Comparison of ENCODE assay signal across 9 mouse cellular contexts in genomic region chr16:86838457-86839337, GRCm38 (mm10).
A peak's percentile ranks its signal among the peaks of the same experiment; 100 is the strongest.
DNase-seq lines count a peak whose midpoint lies in the region; ATAC-seq and TF ChIP-seq lines count a peak whose summit lies in the region.
"Had no signal": no experiment of that assay in that cellular context is flagged by ENCODE, and none has a peak within 500 bp of the region (broad histone marks: within the 10 kb centered on the region; RNA-seq: fewer than 3 reads in every experiment).

No protein-coding gene starts in this region.

- WGBS in heart, adult 2 months = 15% methylated on average over 6 of the region's 6 CpGs

- peak overlapping the region; percentile 50 for H3K27ac ChIP-seq in heart, adult 2 months
- H3K27ac ChIP-seq: limb, embryonic 12.5 days had no signal

- peaks cover 3% of the 10 kb centered on the region for H3K4me1 ChIP-seq in heart, adult 2 months (ENCODE audit: control insufficient read depth, insufficient read depth, low read length)
- H3K4me1 ChIP-seq: limb, embryonic 12.5 days had no signal

- no peak for TF ChIP-seq POLR2A in heart, adult 2 months (IDR thresholded peaks at IDR 0.05; ENCODE audit: insufficient read depth, low read depth, low read length)

- intact Hi-C loops in heart, adult 2 months (cut with DNase I) = no loop called here

- no peak overlapping the region for H3K9ac ChIP-seq in heart, adult 2 months (ENCODE audit: low read depth, low read length)
- H3K9ac ChIP-seq: limb, embryonic 12.5 days had no signal

- no peak overlapping the region for H3K4me3 ChIP-seq in heart, adult 2 months
- H3K4me3 ChIP-seq: limb, embryonic 12.5 days had no signal

- no peak for TF ChIP-seq EP300 in heart, adult 2 months (IDR thresholded peaks at IDR 0.05; ENCODE audit: insufficient read depth, low read depth, low read length)

- TF ChIP-seq CTCF in heart, adult 2 months (IDR thresholded peaks at IDR 0.05) = no peak

- peak; percentile 11 to 13 for DNase-seq in cerebellum, postnatal 10 days
- DNase-seq in cerebellum, adult 8-10 months = no peak
- DNase-seq in NIH3T3 (ENCODE audit: low read depth) = peak; percentile 94
- DNase-seq in heart, adult 2 months = peak in 1 of 2 experiments; percentile 27
- peak; percentile 45 to 63 for DNase-seq in layer of hippocampus, postnatal 14 days (ENCODE audit: low spot score in 2 of 2)
- DNase-seq in ovary, postnatal 36 days (ENCODE audit: low spot score) = no peak
- no peak for DNase-seq in T-cell, adult 2 months (ENCODE audit: low spot score)

- H3K27me3 ChIP-seq in heart, adult 2 months (ENCODE audit: control insufficient read depth, insufficient read depth, low read length) = no peaks in the 10 kb centered on the region
- H3K27me3 ChIP-seq: limb, embryonic 12.5 days had no signal

- ATAC-seq in erythroblast, adult 5-6 weeks (replicated peaks; ENCODE audit: low FRiP score, poor library complexity, severe bottlenecking) = no peak

- H3K79me2 ChIP-seq in heart, adult 2 months (replicated peaks; ENCODE audit: control insufficient read depth, insufficient read depth, low read length) = no peaks in the 10 kb centered on the region

- peaks cover 4% of the 10 kb centered on the region for H3K36me3 ChIP-seq in heart, adult 2 months (ENCODE audit: control insufficient read depth, insufficient read depth, low read length)
- H3K36me3 ChIP-seq: limb, embryonic 12.5 days had no signal

Comparison
In these comparisons a context has a peak if more than half of its experiments do, and no peak if none do; other contexts are left out.
1. DNase-seq: peak in cerebellum, postnatal 10 days (2 of 2), NIH3T3 (single experiment) and layer of hippocampus, postnatal 14 days (2 of 2); none in cerebellum, adult 8-10 months (single experiment), ovary, postnatal 36 days (single experiment) and T-cell, adult 2 months (single experiment).